Mouse (Mus musculus) testis, adult 2 months (tissue): ENCODE measurements around the gene Mpv17l2.

Source experiments
- CTCF ChIP-seq: fragments of 200-500 bp; IDR thresholded peaks from 2 replicates; pipeline ENCODE4 v1.5.1; 2012; ENCODE audit warnings: low read depth, mild to moderate bottlenecking, inconsistent platforms, low read length, moderate library complexity; ENCODE audit not compliant: control insufficient read depth, insufficient read depth, insufficient replicate concordance
- POLR2A ChIP-seq: fragments of 200-500 bp; IDR thresholded peaks from 2 replicates; pipeline ENCODE4 v1.6.1; 2012; ENCODE audit warnings: low read depth, mild to moderate bottlenecking, inconsistent platforms, low read length, moderate library complexity; ENCODE audit not compliant: control insufficient read depth

DNA sequence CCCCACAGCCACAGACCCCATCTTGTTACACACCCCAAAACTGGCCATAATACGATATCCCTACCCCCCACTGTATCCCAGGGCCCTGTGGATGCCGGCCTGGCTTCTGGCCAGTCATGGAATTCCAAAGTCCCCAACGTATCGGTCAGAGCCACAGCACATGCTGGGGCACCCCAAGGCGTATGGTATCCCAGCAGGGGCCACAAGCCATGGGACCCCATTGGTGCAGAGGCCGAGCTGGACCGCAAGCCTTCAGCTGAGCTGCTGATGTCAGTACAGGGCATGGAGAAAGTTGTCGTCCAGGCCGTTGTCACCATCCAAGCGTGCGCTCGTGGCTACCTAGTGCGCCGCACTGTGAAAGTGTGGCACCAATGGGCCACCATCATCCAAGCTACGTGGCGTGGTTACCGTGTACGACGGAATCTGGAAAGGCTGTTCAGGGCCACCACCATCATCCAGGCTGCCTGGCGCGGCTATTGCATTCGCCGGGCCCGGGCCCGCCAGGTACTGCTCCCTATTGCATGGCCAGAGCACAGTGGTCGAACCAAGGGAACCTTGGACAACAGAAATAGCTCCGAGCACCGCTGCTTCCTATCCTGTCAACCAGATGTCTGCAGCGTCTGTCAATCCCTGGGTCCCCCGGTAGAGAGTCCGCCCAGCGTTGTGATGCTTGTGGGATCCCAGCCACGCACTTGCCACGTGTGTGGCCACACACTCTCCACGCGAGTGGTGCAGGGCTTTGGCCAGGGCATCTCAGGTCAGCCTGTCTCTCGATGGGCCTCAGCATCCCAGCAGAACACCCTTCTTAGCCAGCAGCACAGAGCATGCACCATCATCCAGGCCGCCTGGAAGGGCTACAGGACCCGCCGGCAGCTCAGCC, 44.0 kb downstream of the Mpv17l2 start:
- TF ChIP-seq CTCF (no peak), POLR2A (peak; percentile 29; the same call in 1 of the 2 replicates)
